Mouse (Mus musculus) G1E (cell line): Measurements from ENCODE around the gene Dlg5.

Experiments used
- CTCF ChIP-seq: IDR thresholded peaks from 2 replicates; pipeline ENCODE4 v1.5.1; 2012; ENCODE audit warnings: low read depth, low read length, inconsistent platforms, mixed read lengths
- GATA1 ChIP-seq: IDR thresholded peaks from 2 replicates; pipeline ENCODE4 v1.6.1; 2012; ENCODE audit warnings: borderline replicate concordance, low read length, inconsistent platforms, mixed read lengths
- POLR2AphosphoS5 ChIP-seq: IDR thresholded peaks from 2 replicates; pipeline ENCODE4 v1.6.1; 2012; ENCODE audit warnings: low read depth, low read length, inconsistent platforms; ENCODE audit not compliant: insufficient replicate concordance
- TAL1 ChIP-seq: conservative IDR thresholded peaks from 2 replicates; pipeline ENCODE4 v1.6.1; 2012; ENCODE audit warnings: low read depth, low read length, inconsistent platforms, mixed read lengths

DNA sequence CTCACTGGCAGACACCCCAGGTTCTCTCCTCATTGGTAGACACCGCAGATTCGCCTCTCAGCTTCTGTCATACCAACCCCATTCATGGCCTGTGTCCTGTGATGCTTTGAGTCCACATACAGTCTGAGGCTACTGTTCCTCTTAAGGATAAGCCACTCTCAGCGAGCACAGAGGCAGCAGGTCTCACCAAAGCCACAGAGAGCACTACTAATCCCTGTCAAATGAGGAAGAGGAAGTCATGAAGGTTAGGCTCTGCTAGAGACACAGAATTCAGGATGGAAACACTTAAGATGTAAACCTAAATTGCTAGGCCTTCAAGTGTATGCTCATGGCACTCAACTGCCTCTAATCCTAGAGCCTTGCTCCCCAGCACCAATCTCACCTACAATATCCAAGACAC is 9.8 kb downstream of the Dlg5 start:
- TF ChIP-seq CTCF, result no peak
- no peak for TF ChIP-seq GATA1
- TF ChIP-seq TAL1, result no peak
- TF ChIP-seq POLR2AphosphoS5, result no peak
